Mouse (Mus musculus): ENCODE data around the gene Diras2. TPM values are rescaled to one million over a fixed set of nuclear protein-coding genes. Genes with fewer than 3 reads are reported as not detected.

Diras2 gene
- polyA plus RNA-seq, 1 experiment: 0.30 TPM

DNA sequence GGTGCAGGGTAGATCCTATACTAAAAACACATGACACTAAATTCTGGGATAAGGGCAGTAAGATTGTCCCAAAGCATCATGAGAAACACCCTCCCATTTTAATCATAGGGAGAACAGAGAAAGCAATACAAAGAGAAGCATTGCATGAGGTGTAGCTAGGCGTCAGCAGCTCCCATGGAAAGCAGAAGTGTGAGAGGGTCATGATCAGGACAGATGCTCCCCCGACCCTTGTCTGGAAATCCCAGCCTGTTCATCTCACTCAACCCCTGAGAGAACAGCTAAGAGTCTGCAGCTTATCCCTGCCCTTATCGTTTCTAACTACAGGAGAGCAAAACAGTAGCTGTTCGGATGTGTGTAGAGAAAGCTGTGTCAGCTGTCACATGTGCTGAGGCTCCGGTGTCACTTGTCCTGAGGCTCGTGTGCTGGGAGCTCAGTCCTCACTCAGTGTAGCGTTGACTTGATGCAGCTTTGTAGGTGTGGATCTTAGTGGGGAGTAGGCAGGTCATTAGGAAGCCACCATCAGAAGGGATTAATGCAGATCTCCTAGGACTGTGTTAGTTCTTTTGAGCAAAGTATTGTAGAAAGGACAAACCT is 45.0 kb upstream of the Diras2 start:
- H3K4me3 ChIP-seq: no peak overlapping the region
- H3K4me2 ChIP-seq (ENCODE audit: low read depth): no peak overlapping the region
- H3K79me2 ChIP-seq (ENCODE audit: control insufficient read depth, insufficient read depth): no peaks in the 10 kb centered on the region
- no peaks in the 10 kb centered on the region for H3K36me3 ChIP-seq (ENCODE audit: control insufficient read depth, insufficient read depth)
- TF ChIP-seq MAX (IDR thresholded peaks at IDR 0.05; ENCODE audit: low read depth) (no peak), CEBPB (IDR thresholded peaks at IDR 0.05; ENCODE audit: insufficient read depth, poor library complexity, severe bottlenecking) (no peak), POLR2AphosphoS2 (IDR thresholded peaks at IDR 0.05; ENCODE audit: insufficient read length, low read depth) (no peak), REST (IDR thresholded peaks at IDR 0.05; ENCODE audit: insufficient read depth, insufficient read length) (no peak), TCF12 (IDR thresholded peaks at IDR 0.05; ENCODE audit: insufficient read depth, poor library complexity, severe bottlenecking) (no peak), POLR2A (IDR thresholded peaks at IDR 0.05; ENCODE audit: insufficient read length, low read depth) (no peak), USF1 (IDR thresholded peaks at IDR 0.05; ENCODE audit: low read depth) (no peak), MYOD1 (IDR thresholded peaks at IDR 0.05; ENCODE audit: control insufficient read depth in 1 of 3, insufficient read length in 2 of 3, low read depth in 2 of 3) (no peak), MYOG (IDR thresholded peaks at IDR 0.05; ENCODE audit: control insufficient read depth in 1 of 3, insufficient read depth in 1 of 3, insufficient read length in 2 of 3, low read depth in 2 of 3) (no peak), TCF3 (IDR thresholded peaks at IDR 0.05; ENCODE audit: insufficient read length, low read depth) (no peak), E2F4 (IDR thresholded peaks at IDR 0.05; ENCODE audit: insufficient read depth) (no peak), SRF (IDR thresholded peaks at IDR 0.05; ENCODE audit: control insufficient read depth, insufficient read length, low read depth) (no peak)
- no peaks in the 10 kb centered on the region for H3K27me3 ChIP-seq (ENCODE audit: control insufficient read depth, insufficient read depth, insufficient read length)
- H3ac ChIP-seq (ENCODE audit: control insufficient read depth, insufficient read length): no peak overlapping the region

DNA sequence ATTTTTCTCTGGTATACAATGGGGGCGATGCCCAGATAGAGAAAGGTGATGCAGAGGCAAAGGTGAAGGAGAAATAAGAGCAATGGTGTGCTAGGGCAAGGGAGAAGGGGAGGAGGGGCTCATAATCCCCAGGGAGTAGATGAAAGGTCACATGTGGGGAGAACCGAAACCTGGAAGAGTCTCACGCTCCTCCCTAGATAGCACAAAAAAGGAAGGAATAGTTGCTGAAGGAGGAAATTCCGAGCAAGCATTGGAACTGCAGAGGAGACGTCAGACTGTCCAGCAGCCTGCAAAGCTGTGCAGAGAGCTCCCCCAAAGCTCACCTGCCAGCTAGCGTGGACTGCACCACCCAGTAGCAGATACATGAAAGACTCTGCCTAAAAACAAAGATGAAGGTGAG is 44.4 kb upstream of the Diras2 start:
- TF ChIP-seq SRF (IDR thresholded peaks at IDR 0.05; ENCODE audit: control insufficient read depth, insufficient read length, low read depth): no peak
- no peak for TF ChIP-seq POLR2AphosphoS2 (IDR thresholded peaks at IDR 0.05; ENCODE audit: insufficient read length, low read depth)
- H3K79me2 ChIP-seq (ENCODE audit: control insufficient read depth, insufficient read depth): no peaks in the 10 kb centered on the region
- H3ac ChIP-seq (ENCODE audit: control insufficient read depth, insufficient read length): no peak overlapping the region
- no peak overlapping the region for H3K4me3 ChIP-seq
- no peaks in the 10 kb centered on the region for H3K36me3 ChIP-seq (ENCODE audit: control insufficient read depth, insufficient read depth)
- H3K27me3 ChIP-seq (ENCODE audit: control insufficient read depth, insufficient read depth, insufficient read length): no peaks in the 10 kb centered on the region
- H3K4me2 ChIP-seq (ENCODE audit: low read depth): no peak overlapping the region

DNA sequence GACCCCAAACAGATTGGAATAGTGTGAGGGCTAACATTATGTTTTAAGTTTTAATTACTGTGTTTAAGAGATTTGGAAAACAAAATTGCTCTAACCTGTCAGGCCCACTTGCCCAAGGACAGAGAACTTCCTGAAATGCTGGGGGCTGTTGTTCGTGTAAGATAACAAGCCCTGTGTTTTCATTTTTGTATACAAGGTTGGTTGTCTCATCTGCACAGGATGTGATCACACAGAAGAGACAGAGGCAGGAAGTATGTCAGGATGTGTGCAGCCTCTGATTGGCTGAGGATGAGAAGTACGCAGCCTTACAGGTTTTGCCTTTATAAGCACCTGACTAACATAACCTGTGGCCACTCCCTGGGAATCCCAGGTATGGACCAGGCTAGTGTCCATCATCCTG is 43.2 kb upstream of the Diras2 start:
- Histone ChIP-seq H3K36me3 (ENCODE audit: control insufficient read depth, insufficient read depth) (no peaks in the 10 kb centered on the region), H3K4me2 (ENCODE audit: low read depth) (no peak overlapping the region), H3ac (ENCODE audit: control insufficient read depth, insufficient read length) (no peak overlapping the region), H3K27me3 (ENCODE audit: control insufficient read depth, insufficient read depth, insufficient read length) (no peaks in the 10 kb centered on the region), H3K4me3 (no peak overlapping the region), H3K79me2 (ENCODE audit: control insufficient read depth, insufficient read depth) (no peaks in the 10 kb centered on the region)
- TF ChIP-seq TCF3 (IDR thresholded peaks at IDR 0.05; ENCODE audit: insufficient read length, low read depth) (no peak), E2F4 (IDR thresholded peaks at IDR 0.05; ENCODE audit: insufficient read depth) (no peak), POLR2AphosphoS2 (IDR thresholded peaks at IDR 0.05; ENCODE audit: insufficient read length, low read depth) (no peak), MYOG (IDR thresholded peaks at IDR 0.05; ENCODE audit: control insufficient read depth in 1 of 3, insufficient read depth in 1 of 3, insufficient read length in 2 of 3, low read depth in 2 of 3) (no peak)

DNA sequence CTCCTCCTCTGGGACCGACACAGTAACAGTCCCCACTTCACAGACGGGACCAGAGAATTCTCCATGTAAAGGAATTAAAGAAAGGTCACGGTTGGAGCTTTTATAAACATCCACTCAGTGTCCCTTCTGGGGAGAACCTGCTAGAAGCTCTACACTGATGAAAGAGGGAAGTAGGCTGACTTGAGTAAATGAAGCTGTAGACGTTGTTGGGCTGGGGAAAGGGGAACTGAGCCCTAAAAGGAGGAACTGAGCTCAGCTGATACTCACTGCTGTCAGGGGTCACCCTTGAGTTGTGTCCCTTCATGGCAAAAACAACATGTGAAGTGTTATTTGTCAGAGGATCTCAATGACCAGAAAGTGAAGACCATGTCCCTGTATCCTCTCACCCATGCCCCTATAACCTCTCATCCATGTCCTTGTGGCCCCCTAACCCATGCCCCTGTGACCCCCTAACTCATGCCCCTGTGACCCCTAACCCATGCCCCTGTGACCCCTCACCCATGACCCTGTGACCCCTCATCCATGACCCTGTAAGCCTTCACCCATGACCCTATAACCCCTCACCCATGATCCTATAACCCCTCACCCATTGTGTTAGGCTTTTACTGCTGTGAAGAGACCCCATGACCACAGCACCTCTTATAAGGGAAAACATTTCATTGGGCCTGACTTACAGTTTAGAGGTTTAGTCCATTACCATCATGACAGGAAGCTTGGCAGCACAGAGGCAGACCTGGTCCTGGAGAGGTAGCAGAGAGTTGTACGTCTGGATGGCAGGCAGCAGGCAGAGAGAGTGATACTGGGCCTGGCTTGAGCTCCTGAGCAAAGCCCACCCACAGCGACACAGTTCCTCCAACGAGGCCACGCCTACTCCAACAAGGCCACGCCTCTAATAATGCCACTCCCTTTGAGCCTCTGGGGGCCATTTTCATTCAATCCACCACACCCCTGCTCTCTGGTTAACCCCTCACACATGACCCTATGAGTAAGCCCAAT is 41.7 kb upstream of the Diras2 start:
- Histone ChIP-seq H3K4me2 (ENCODE audit: low read depth) (no peak overlapping the region), H3K4me3 (no peak overlapping the region), H3K79me2 (ENCODE audit: control insufficient read depth, insufficient read depth) (no peaks in the 10 kb centered on the region), H3K27me3 (ENCODE audit: control insufficient read depth, insufficient read depth, insufficient read length) (no peaks in the 10 kb centered on the region), H3K36me3 (ENCODE audit: control insufficient read depth, insufficient read depth) (no peaks in the 10 kb centered on the region), H3ac (ENCODE audit: control insufficient read depth, insufficient read length) (no peak overlapping the region)
- TF ChIP-seq CEBPB (IDR thresholded peaks at IDR 0.05; ENCODE audit: insufficient read depth, poor library complexity, severe bottlenecking) (no peak), MYOG (IDR thresholded peaks at IDR 0.05; ENCODE audit: control insufficient read depth in 1 of 3, insufficient read depth in 1 of 3, insufficient read length in 2 of 3, low read depth in 2 of 3) (no peak), MYOD1 (IDR thresholded peaks at IDR 0.05; ENCODE audit: control insufficient read depth in 1 of 3, insufficient read length in 2 of 3, low read depth in 2 of 3) (no peak), MAX (IDR thresholded peaks at IDR 0.05; ENCODE audit: low read depth) (no peak), POLR2A (IDR thresholded peaks at IDR 0.05; ENCODE audit: insufficient read length, low read depth) (no peak), SRF (IDR thresholded peaks at IDR 0.05; ENCODE audit: control insufficient read depth, insufficient read length, low read depth) (no peak), TCF12 (IDR thresholded peaks at IDR 0.05; ENCODE audit: insufficient read depth, poor library complexity, severe bottlenecking) (no peak), REST (IDR thresholded peaks at IDR 0.05; ENCODE audit: insufficient read depth, insufficient read length) (no peak), POLR2AphosphoS2 (IDR thresholded peaks at IDR 0.05; ENCODE audit: insufficient read length, low read depth) (no peak)

All from myocyte (in vitro differentiated cells).